Mouse (Mus musculus): Measurements from ENCODE around the gene Plbd1.

Plbd1 gene

GRCm38 (mm10) chr6:136650664-136651063 is 11.1 kb downstream of the Plbd1 start:
- DNase-seq (ENCODE audit: low spot score): no peak

GRCm38 (mm10) chr6:136647455-136647861 is 14.3 kb downstream of the Plbd1 start:
- DNase-seq (ENCODE audit: low spot score): no peak

- no peak for DNase-seq (ENCODE audit: low spot score)
Measured at GRCm38 (mm10) chr6:136646207-136646606, 15.5 kb downstream of the Plbd1 start.

- DNase-seq (ENCODE audit: low spot score): no peak
Measured at GRCm38 (mm10) chr6:136645754-136646153, 16.0 kb downstream of the Plbd1 start.

- DNase-seq (ENCODE audit: low spot score): no peak
Measured at GRCm38 (mm10) chr6:136644171-136644570, 17.6 kb downstream of the Plbd1 start.

- no peak for DNase-seq (ENCODE audit: low spot score)
Measured at GRCm38 (mm10) chr6:136634982-136635381, 26.7 kb downstream of the Plbd1 start.

GRCm38 (mm10) chr6:136633719-136634118 is 28.0 kb downstream of the Plbd1 start:
- no peak for DNase-seq (ENCODE audit: low spot score)

GRCm38 (mm10) chr6:136633154-136633553 is 28.6 kb downstream of the Plbd1 start:
- DNase-seq (ENCODE audit: low spot score): no peak

- DNase-seq (ENCODE audit: low spot score): no peak
Measured at GRCm38 (mm10) chr6:136631945-136632534, 29.7 kb downstream of the Plbd1 start.

GRCm38 (mm10) chr6:136631519-136631918 is 30.2 kb downstream of the Plbd1 start:
- DNase-seq (ENCODE audit: low spot score): no peak

GRCm38 (mm10) chr6:136629639-136630038 is 32.1 kb downstream of the Plbd1 start:
- no peak for DNase-seq (ENCODE audit: low spot score)

- DNase-seq (ENCODE audit: low spot score): no peak
Measured at GRCm38 (mm10) chr6:136625421-136625820, 36.3 kb downstream of the Plbd1 start.

GRCm38 (mm10) chr6:136620361-136621139 is 41.2 kb downstream of the Plbd1 start:
- DNase-seq (ENCODE audit: low spot score): peak; percentile 35

GRCm38 (mm10) chr6:136614156-136614555 is 47.6 kb downstream of the Plbd1 start:
- DNase-seq (ENCODE audit: low spot score): no peak

- no peak for DNase-seq (ENCODE audit: low spot score)
Measured at GRCm38 (mm10) chr6:136612312-136612711, 49.4 kb downstream of the Plbd1 start.

GRCm38 (mm10) chr6:136611351-136612215 is 50.1 kb downstream of the Plbd1 start:
- no peak for DNase-seq (ENCODE audit: low spot score)

GRCm38 (mm10) chr6:136602601-136603000 is 59.1 kb downstream of the Plbd1 start:
- DNase-seq (ENCODE audit: low spot score): no peak

GRCm38 (mm10) chr6:136594541-136594940 is 67.2 kb downstream of the Plbd1 start:
- no peak for DNase-seq (ENCODE audit: low spot score)

- DNase-seq (ENCODE audit: low spot score): no peak
Measured at GRCm38 (mm10) chr6:136590739-136591138, 71.0 kb downstream of the Plbd1 start.

GRCm38 (mm10) chr6:136566002-136566401 is 95.7 kb downstream of the Plbd1 start:
- DNase-seq (ENCODE audit: low spot score): no peak
